ENCODE assay signal across 8 mouse cellular contexts in genomic region chr15:81190630-81191178, GRCm38 (mm10). TPM values are rescaled to one million over a fixed set of nuclear protein-coding genes. Genes with fewer than 3 reads are reported as not detected.
DNase-seq lines count a peak whose midpoint lies in the region; ATAC-seq and TF ChIP-seq lines count a peak whose summit lies in the region.

Mrtfa (minus strand) TSS chr15:81190757.

- H3K36me3 ChIP-seq in hindbrain, embryonic 10.5 days = peaks cover 19% of the 10 kb centered on the region
- H3K36me3 ChIP-seq in lung, postnatal 0 days (ENCODE audit: insufficient read depth, low read length) = no peaks in the 10 kb centered on the region

- peak within 1 kb of the TSS; percentile 87 for H3K9ac ChIP-seq in lung, postnatal 0 days (replicated peaks; ENCODE audit: low read depth)

- peak within 1 kb of the TSS; percentile 89 for H3K27ac ChIP-seq in hindbrain, embryonic 10.5 days
- peak within 1 kb of the TSS; percentile 85 for H3K27ac ChIP-seq in lung, postnatal 0 days (ENCODE audit: low read length)

- ATAC-seq in frontal cortex, adult (ENCODE audit: low TSS enrichment) = peak; percentile 99
- ATAC-seq in lung, postnatal 0 days = peak; percentile 99

- peak; percentile 100 for DNase-seq in MN1 (ENCODE audit: low spot score)
- DNase-seq in cerebellum, adult 9-10 months = peak; percentile 100
- DNase-seq in hindbrain, embryonic 10.5 days (ENCODE audit: low spot score) = peak; percentile 99
- peak; percentile 100 for DNase-seq in layer of hippocampus, adult 9-11 months
- DNase-seq in lung, postnatal 0 days (ENCODE audit: low spot score) = peak; percentile 100
- peak; percentile 99 for DNase-seq in ovary, postnatal 14 days (ENCODE audit: low spot score)
- peak; percentile 100 for DNase-seq in thymus, postnatal 14 days

- no peaks in the 10 kb centered on the region for H3K27me3 ChIP-seq in hindbrain, embryonic 10.5 days (ENCODE audit: insufficient read depth, poor library complexity, severe bottlenecking)
- H3K27me3 ChIP-seq in lung, postnatal 0 days (replicated peaks; ENCODE audit: insufficient read depth, low read length) = no peaks in the 10 kb centered on the region

- TF ChIP-seq CTCF in lung, postnatal 0 days (IDR thresholded peaks at IDR 0.05) = peak; percentile 21

- H3K4me2 ChIP-seq in lung, postnatal 0 days (replicated peaks; ENCODE audit: low read depth, low read length) = peak within 1 kb of the TSS; percentile 97

- H3K4me1 ChIP-seq in hindbrain, embryonic 10.5 days (replicated peaks) = peaks cover 21% of the 10 kb centered on the region
- H3K4me1 ChIP-seq in lung, postnatal 0 days (ENCODE audit: insufficient read depth, low read depth, low read length) = peaks cover 4% of the 10 kb centered on the region

- peak within 1 kb of the TSS; percentile 87 for H3K4me3 ChIP-seq in hindbrain, embryonic 10.5 days
- H3K4me3 ChIP-seq in lung, postnatal 0 days (ENCODE audit: low read depth, low read length) = peak within 1 kb of the TSS; percentile 87

- no peak for TF ChIP-seq EP300 in lung, postnatal 0 days (IDR thresholded peaks at IDR 0.05)

- WGBS in hindbrain, embryonic 10.5 days = under 1% methylated on average over 48 of the region's 48 CpGs
- WGBS in lung, postnatal 0 days = under 1% methylated on average over 46 of the region's 48 CpGs

- no peaks in the 10 kb centered on the region for H3K9me3 ChIP-seq in hindbrain, embryonic 10.5 days
- no peaks in the 10 kb centered on the region for H3K9me3 ChIP-seq in lung, postnatal 0 days (ENCODE audit: low read length)

RNA-seq across cellular contexts. Expression of gene Mrtfa, which starts in this region (rescaled TPM):
- 25.4 and 31.3 TPM in 2 replicates for polyA plus RNA-seq in hindbrain, embryonic 10.5 days (2016; fragmentation: Nextera tagmentation; extraction: Ambion mirVana)
- polyA plus RNA-seq in lung, postnatal 0 days (2015; fragmentation: Nextera tagmentation; extraction: Ambion mirVana) = 13.5 and 13.9 TPM in 2 replicates

Comparison
In these comparisons a context has a peak if more than half of its experiments do, and no peak if none do; other contexts are left out.
1. Peak in every context shown above with its lines: DNase-seq, ATAC-seq, H3K4me3 ChIP-seq and H3K27ac ChIP-seq.